Mouse (Mus musculus) testis, adult 2 months (tissue): Measurements from ENCODE around the gene Ecm1. TPM values are rescaled to one million over a fixed set of nuclear protein-coding genes. Genes with fewer than 3 reads are reported as not detected.

Experiments
- H3K27ac ChIP-seq: fragments of 200-500 bp; 2 replicates; pipeline ENCODE4 v1.5.1; 2012; ENCODE audit warnings: low read depth, low read length; ENCODE audit not compliant: control insufficient read depth, insufficient read depth
- H3K27me3 ChIP-seq: fragments of 200-500 bp; 2 replicates; pipeline ENCODE4 v1.6.1; 2012; ENCODE audit warnings: mild to moderate bottlenecking, low read length, moderate library complexity; ENCODE audit not compliant: control insufficient read depth, insufficient read depth
- H3K36me3 ChIP-seq: fragments of 200-500 bp; 2 replicates; pipeline ENCODE4 v1.6.1; 2012; ENCODE audit warnings: mild to moderate bottlenecking, low read length; ENCODE audit not compliant: control insufficient read depth, insufficient read depth
- H3K4me1 ChIP-seq: fragments of 200-500 bp; 2 replicates; pipeline ENCODE4 v1.6.1; 2012; ENCODE audit warnings: low read length; ENCODE audit not compliant: control insufficient read depth, insufficient read depth
- H3K4me3 ChIP-seq: fragments of 200-500 bp; 2 replicates; pipeline ENCODE4 v1.5.1; 2012; ENCODE audit warnings: low read depth, mild to moderate bottlenecking, low read length, moderate library complexity, mixed read lengths; ENCODE audit not compliant: control insufficient read depth
- CTCF ChIP-seq: fragments of 200-500 bp; IDR thresholded peaks from 2 replicates; pipeline ENCODE4 v1.5.1; 2012; ENCODE audit warnings: low read depth, mild to moderate bottlenecking, inconsistent platforms, low read length, moderate library complexity; ENCODE audit not compliant: control insufficient read depth, insufficient read depth, insufficient replicate concordance
- POLR2A ChIP-seq: fragments of 200-500 bp; IDR thresholded peaks from 2 replicates; pipeline ENCODE4 v1.6.1; 2012; ENCODE audit warnings: low read depth, mild to moderate bottlenecking, inconsistent platforms, low read length, moderate library complexity; ENCODE audit not compliant: control insufficient read depth
- polyA plus RNA-seq: library from polyadenylated mRNA; depleted of rRNA; stranded (reverse); fragments of >200 nt; gene quantifications from 2 replicates; pipeline ENCODE4 v1.2.3, GENCODE M21; 2012

Gene Ecm1
- polyA plus RNA-seq, 1 experiment, result 26.7 TPM

DNA sequence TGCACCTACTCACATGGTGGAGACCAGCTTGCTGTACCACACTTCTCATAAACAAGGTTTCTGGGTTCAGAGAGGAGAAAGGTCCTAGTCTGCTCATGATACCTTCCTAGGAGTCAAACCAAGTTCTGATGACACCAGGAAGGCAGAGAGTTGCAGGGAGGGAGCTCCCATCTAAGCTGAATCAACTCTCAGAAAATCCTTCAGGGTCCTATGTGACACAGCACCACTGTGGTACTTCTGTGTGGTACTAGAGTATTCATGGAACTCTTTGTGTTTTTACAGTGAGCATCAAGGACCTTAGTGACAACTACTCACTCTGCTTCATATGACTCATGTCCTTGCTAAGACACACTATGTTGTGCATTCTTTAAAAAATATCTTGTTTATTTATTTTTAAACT lies 21.3 kb upstream of the Ecm1 start:
- Histone ChIP-seq H3K4me3 (no peak overlapping the region), H3K27me3 (no peaks in the 10 kb centered on the region), H3K36me3 (no peaks in the 10 kb centered on the region), H3K4me1 (no peaks in the 10 kb centered on the region), H3K27ac (no peak overlapping the region)
- TF ChIP-seq POLR2A, result no peak
- TF ChIP-seq CTCF, result no peak

DNA sequence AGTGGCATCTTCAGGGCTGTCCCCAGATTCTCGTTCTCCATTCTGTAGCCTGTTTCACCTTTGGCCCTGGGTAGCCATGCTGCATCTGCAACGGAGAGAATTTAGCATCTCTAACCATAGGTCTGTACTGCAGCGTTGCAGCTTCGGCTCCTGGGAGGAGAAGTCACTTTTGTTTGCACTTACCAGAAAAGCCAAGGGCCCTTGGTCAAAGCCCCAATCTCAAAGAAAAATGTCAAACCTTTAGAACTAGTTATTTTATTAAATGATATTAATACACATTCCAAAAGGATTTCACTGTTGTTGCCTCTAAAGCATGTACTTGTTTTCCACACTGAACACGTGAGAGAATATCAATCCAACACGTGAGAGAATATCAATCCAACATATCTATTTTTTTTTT lies 20.7 kb upstream of the Ecm1 start, which contains the start of gene Tars2:
Gene Tars2 (minus strand): TSS at position 101 of the 400 bp plus-strand sequence.
- TF ChIP-seq CTCF (no peak), POLR2A (no peak)

DNA sequence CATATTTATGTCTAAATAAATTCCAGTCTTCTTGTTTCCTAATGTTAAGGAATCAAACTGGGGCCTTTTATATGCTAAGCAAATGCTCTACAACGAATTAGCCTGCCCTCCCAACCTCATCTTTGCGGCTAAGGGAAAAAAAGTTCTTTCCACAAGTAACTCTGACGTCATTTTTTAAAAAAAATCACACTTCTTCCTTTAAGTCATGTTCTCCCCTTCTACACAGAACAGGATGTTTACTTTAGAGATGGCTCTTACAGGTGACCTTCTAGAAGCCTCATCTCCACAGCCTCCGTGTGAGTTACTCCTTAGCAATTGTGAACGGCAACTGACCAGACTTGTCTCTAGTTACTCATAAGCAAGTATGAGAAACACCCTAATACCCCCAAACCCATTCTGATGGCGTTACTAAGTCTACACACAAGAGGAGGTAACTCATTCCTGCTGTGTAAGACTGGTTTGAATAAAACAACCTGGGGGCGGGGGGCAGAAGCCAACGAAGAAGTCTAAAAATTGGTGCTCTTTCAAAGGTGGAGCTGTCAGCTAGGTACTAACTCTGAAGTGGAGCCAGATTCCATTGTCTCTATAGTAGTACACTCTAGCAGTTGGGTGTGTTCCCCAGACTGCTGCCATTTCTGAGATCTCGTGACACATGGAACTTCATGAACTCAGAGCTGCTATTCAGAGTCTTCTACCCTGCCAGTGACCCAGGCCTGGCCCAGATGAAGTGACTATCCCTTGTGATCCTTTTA lies 19.3 kb upstream of the Ecm1 start:
- Histone ChIP-seq H3K4me1 (peaks cover 3% of the 10 kb centered on the region), H3K4me3 (no peak overlapping the region), H3K36me3 (no peaks in the 10 kb centered on the region), H3K27ac (no peak overlapping the region), H3K27me3 (no peaks in the 10 kb centered on the region)
- no peak for TF ChIP-seq CTCF
- TF ChIP-seq POLR2A, result no peak

More for the DNA sequence above, 20.7 kb upstream of the Ecm1 start, which contains the start of gene Tars2:
- H3K27ac ChIP-seq, result no peak within 1 kb of the TSS
- peaks cover 3% of the 10 kb centered on the region for H3K4me1 ChIP-seq
- no peaks in the 10 kb centered on the region for H3K27me3 ChIP-seq
- H3K4me3 ChIP-seq, result no peak within 1 kb of the TSS
- no peaks in the 10 kb centered on the region for H3K36me3 ChIP-seq

DNA sequence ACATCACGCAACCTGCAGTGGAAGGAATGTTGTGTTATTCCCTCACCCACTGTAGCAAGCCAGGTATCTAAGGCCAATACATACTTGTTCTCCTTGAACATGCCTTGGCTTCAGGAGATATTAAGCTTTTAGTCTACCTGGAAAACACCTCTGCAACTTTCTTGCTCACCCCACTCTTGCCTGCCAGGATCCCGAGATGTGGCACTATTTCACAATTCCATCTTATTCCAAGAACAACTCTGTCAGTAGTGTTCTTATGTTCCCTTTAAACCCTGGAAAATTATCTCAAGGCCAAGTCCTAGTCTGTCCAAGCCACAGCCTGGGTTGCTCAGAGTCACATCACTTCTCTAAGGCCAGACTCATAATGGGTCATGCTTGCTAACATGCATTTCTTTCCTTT lies 17.4 kb upstream of the Ecm1 start:
- no peak for TF ChIP-seq POLR2A
- TF ChIP-seq CTCF, result no peak
- no peak overlapping the region for H3K27ac ChIP-seq

DNA sequence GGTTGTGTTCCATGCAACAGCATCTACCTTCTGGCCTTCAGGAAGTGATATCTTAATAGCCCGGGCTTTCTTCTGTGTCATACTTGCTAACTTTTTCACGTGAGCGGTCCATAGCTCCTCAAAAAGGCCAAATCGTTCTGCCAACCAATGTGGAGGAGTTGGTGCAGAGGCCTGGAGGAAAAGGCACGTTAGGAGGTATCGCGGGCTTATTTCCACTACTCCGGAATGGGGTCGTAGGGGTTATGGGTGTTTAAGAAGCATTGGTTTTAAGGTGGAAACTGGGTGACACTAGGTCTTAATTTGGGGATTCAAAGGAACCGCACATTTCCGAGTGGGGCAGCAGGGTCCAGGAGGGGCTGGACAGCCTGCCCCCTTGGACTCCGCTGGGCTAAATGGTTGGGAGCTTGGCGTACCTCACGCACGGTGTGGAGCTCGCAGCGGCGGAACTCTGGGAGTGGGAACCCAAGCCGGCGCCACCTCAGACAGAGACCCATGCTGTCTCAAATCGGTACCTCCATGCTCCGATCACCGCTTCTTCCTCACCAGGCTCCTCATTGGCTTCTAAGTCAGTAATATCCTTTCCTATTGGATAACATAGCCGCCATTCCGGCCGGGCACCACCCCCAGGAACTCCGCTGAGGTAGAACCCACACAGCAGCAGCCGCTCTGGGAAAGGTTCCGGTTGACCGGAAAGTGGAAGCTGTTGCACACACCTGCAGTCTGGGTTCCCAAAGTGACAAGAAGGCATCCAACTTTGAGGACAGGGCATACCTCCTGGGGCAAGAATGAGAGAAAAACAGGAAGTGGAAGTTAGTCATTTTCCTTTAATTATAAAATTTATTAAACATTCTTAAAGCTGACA lies 15.2 kb upstream of the Ecm1 start:
- Histone ChIP-seq H3K27ac (peak overlapping the region; percentile 41), H3K4me1 (peaks cover 3% of the 10 kb centered on the region), H3K4me3 (peak overlapping the region; percentile 91), H3K36me3 (peaks cover 2% of the 10 kb centered on the region), H3K27me3 (no peaks in the 10 kb centered on the region)
- peak; percentile 72 for TF ChIP-seq POLR2A
- no peak for TF ChIP-seq CTCF

More for the DNA sequence above, 17.4 kb upstream of the Ecm1 start:
- Histone ChIP-seq H3K4me1 (peaks cover 3% of the 10 kb centered on the region), H3K27me3 (no peaks in the 10 kb centered on the region), H3K36me3 (no peaks in the 10 kb centered on the region), H3K4me3 (no peak overlapping the region)

DNA sequence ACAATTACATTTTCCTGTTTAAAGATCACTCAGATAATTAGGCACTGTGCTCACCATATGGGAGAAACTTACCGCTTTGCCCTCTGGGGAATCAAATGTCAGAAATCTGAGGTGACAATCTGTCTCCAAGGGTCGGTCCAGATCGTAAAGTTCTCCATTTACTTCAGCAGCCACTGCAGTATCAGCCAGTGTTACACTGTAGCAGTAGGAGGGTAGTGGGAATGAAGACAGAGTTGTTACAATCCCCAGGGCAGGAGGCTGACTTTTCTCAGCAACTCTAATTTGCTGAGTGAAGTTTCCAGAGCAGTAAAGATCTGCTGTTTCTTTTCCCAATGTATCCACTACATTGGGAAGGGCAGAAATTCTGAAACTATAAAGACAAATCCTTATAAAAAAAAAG lies 13.6 kb upstream of the Ecm1 start:
- H3K4me3 ChIP-seq, result no peak overlapping the region
- H3K4me1 ChIP-seq, result peaks cover 3% of the 10 kb centered on the region
- peaks cover 2% of the 10 kb centered on the region for H3K36me3 ChIP-seq
- no peaks in the 10 kb centered on the region for H3K27me3 ChIP-seq
- no peak overlapping the region for H3K27ac ChIP-seq
- no peak for TF ChIP-seq POLR2A
- no peak for TF ChIP-seq CTCF

DNA sequence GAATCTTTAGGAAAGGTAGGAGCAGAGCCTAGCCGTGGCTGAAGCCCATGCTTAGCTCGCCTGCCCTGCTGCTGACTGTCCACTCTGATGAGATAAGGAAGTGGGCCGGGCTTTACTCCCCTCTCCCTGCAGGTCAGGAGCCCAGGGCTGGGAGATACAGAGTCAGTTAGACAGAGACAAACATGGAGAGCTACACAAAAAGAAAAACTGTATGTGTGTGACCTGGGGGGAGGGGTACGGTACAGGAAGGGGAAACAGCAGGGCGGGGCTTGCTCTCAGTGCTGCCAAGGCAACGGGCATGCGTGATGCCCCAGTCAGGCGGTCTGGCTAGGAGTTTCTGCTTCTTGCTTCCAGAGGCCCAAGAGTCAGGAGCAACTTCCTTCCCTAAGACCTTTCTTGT lies 1.0 kb upstream of the Ecm1 start:
- no peaks in the 10 kb centered on the region for H3K27me3 ChIP-seq
- H3K4me3 ChIP-seq, result no peak overlapping the region
- peak overlapping the region; percentile 32; the same call in 1 of the 2 replicates for H3K27ac ChIP-seq
- no peaks in the 10 kb centered on the region; the same call in 1 of the 2 replicates for H3K4me1 ChIP-seq
- TF ChIP-seq CTCF (no peak), POLR2A (no peak)
- H3K36me3 ChIP-seq, result peaks cover 2% of the 10 kb centered on the region
